Mouse (Mus musculus): Measurements from ENCODE around the gene Rad54l. TPM values are rescaled to one million over a fixed set of nuclear protein-coding genes. Genes with fewer than 3 reads are reported as not detected.

The Rad54l gene
- total and polyA plus RNA-seq, 2 experiments from 2014 or later, result 3.8 to 7.7 TPM

DNA sequence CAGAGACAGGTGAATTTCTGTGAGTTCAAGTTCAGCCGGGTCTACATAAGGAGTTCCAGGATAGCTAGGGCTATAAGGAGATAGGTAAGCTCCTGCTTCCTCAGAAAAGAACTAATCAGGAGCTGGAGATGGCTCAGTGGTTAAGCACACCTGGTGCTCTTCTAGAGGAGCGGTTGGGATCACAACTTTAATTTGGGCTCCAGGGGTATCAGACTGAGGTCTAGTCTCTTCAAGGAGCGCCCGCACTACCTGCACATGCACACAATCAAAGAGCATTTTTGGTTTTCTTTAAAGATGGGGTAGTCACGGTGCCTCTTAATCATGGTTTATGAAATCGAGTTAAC, 26.3 kb upstream of the Rad54l start:
- H3K4me2 ChIP-seq (ENCODE audit: low read depth, low read length), result peak overlapping the region; percentile 72
- peak overlapping the region; percentile 76 for H3K4me3 ChIP-seq (ENCODE audit: low read depth, low read length)
- peaks cover 10% of the 10 kb centered on the region; the same call in 1 of the 2 replicates for H3K4me1 ChIP-seq (ENCODE audit: control insufficient read depth, insufficient read depth)
- peak; percentile 23 for DNase-seq (ENCODE audit: low spot score)
- H3K9me3 ChIP-seq (replicated peaks; ENCODE audit: control insufficient read depth, low read length), result no peaks in the 10 kb centered on the region
- peaks cover 31% of the 10 kb centered on the region for H3K36me3 ChIP-seq (replicated peaks; ENCODE audit: control insufficient read depth, insufficient read depth, low read length)
- no peak for TF ChIP-seq EP300 (IDR thresholded peaks at IDR 0.05; ENCODE audit: low read depth)
- TF ChIP-seq CTCF (IDR thresholded peaks at IDR 0.05; ENCODE audit: low read depth), result no peak
- peak overlapping the region; percentile 94 for H3K9ac ChIP-seq (replicated peaks; ENCODE audit: low read depth, low read length)
- peak overlapping the region; percentile 93 for H3K27ac ChIP-seq (ENCODE audit: low read depth)
- H3K27me3 ChIP-seq (ENCODE audit: control insufficient read depth, insufficient read depth, low read length), result no peaks in the 10 kb centered on the region
- ATAC-seq (ENCODE audit: insufficient read depth, low read depth), result no peak; the same call in 1 of the 2 replicates
- 18% methylated on average over 6 of the region's 6 CpGs for WGBS

DNA sequence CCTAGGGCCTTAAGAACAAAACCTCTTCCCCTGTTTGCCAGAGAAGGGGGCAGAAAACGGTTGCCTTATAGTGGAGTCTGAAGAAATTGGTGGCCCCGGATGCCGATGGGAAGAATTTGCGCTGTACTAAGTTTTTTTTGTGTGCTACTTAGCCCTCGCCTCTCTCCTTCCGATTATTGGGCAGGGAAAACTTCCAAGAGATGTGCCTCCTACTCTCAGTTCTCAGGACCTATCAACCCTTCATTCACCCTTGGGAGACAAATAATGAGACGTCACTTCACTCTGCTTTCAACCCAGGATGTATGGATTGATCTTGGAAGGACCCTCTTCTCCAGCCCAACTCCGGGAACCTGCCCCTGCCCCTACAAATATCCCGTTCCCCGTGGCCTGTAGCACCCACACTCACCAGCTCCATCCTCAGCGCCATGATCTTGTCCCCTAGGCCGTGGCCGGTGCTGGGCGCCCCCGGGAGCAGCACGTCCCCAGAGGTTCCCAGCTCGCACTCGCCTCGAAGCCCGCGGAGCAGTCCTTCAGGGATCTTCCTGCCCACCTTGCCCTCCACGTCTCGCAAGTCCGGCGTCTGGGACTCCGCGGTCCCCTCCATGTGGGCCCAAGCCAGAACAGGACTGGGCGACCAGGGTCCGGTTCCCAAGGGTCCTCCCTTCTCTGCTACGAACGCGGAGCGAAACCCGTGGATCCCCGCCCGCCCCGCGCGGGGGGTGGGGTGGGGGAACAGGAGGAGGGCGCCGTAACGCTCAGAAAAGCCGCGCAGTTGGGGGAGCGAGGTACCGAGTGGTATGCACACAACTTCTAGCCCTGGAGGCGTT, 20.6 kb upstream of the Rad54l start:
- H3K4me2 ChIP-seq (ENCODE audit: low read depth, low read length), result peak overlapping the region; percentile 96
- peak; percentile 53 for ATAC-seq (ENCODE audit: insufficient read depth, low read depth)

DNA sequence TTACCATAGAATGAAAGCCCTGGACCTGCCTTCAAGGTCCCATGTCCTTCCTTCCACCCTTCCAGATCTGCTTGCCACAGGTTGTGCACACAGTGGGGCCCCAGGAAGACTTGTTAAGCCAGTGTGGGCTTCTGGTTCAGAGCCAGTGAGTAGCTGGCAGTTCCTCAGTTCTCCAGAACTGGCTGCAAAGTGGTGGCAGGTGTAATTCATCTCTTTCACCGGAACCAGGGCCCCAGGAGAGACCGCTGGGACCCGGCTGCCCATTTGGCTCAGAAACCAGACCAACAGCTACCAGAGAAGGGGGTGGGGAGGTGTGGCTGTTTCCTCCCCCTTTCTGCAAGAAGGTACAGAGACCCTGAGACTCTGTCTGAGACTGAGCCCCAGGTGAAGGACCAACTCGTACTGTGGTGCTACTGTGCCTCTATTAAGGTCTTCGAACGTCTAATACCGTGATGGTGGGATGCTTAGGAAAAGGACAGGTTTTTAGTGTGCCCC, 19.9 kb upstream of the Rad54l start:
- DNase-seq (ENCODE audit: low spot score), result no peak
- H3K36me3 ChIP-seq (replicated peaks; ENCODE audit: control insufficient read depth, insufficient read depth, low read length), result no peaks in the 10 kb centered on the region
- H3K27ac ChIP-seq (ENCODE audit: low read depth), result no peak overlapping the region
- TF ChIP-seq EP300 (IDR thresholded peaks at IDR 0.05; ENCODE audit: low read depth) (no peak), CTCF (IDR thresholded peaks at IDR 0.05; ENCODE audit: low read depth) (no peak)
- H3K4me2 ChIP-seq (ENCODE audit: low read depth, low read length), result peak overlapping the region; percentile 96
- peak overlapping the region; percentile 70; the same call in 1 of the 2 replicates for H3K9ac ChIP-seq (replicated peaks; ENCODE audit: low read depth, low read length)
- 0 out of 2 replicates have a peak, but pooled peaks cover 2% of the 10 kb centered on the region for H3K27me3 ChIP-seq (ENCODE audit: control insufficient read depth, insufficient read depth, low read length)
- WGBS, result 15% methylated on average over 7 of the region's 7 CpGs
- peaks cover 18% of the 10 kb centered on the region; the same call in 1 of the 2 replicates for H3K4me1 ChIP-seq (ENCODE audit: control insufficient read depth, insufficient read depth)
- H3K9me3 ChIP-seq (replicated peaks; ENCODE audit: control insufficient read depth, low read length), result no peaks in the 10 kb centered on the region
- peak overlapping the region; percentile 79 for H3K4me3 ChIP-seq (ENCODE audit: low read depth, low read length)
- ATAC-seq (ENCODE audit: insufficient read depth, low read depth), result no peak

More for the DNA sequence above, 20.6 kb upstream of the Rad54l start:
- H3K27me3 ChIP-seq (ENCODE audit: control insufficient read depth, insufficient read depth, low read length), result 0 out of 2 replicates have a peak, but pooled peaks cover 2% of the 10 kb centered on the region
- DNase-seq (ENCODE audit: low spot score), result peak; percentile 14
- H3K27ac ChIP-seq (ENCODE audit: low read depth), result no peak overlapping the region
- WGBS, result under 1% methylated on average over 47 of the region's 47 CpGs
- H3K9ac ChIP-seq (replicated peaks; ENCODE audit: low read depth, low read length), result peak overlapping the region; percentile 70
- H3K4me1 ChIP-seq (ENCODE audit: control insufficient read depth, insufficient read depth), result peaks cover 18% of the 10 kb centered on the region; the same call in 1 of the 2 replicates
- TF ChIP-seq CTCF (IDR thresholded peaks at IDR 0.05; ENCODE audit: low read depth), result no peak
- no peak for TF ChIP-seq EP300 (IDR thresholded peaks at IDR 0.05; ENCODE audit: low read depth)
- H3K9me3 ChIP-seq (replicated peaks; ENCODE audit: control insufficient read depth, low read length), result no peaks in the 10 kb centered on the region
- H3K36me3 ChIP-seq (replicated peaks; ENCODE audit: control insufficient read depth, insufficient read depth, low read length), result no peaks in the 10 kb centered on the region
- H3K4me3 ChIP-seq (ENCODE audit: low read depth, low read length), result peak overlapping the region; percentile 79

DNA sequence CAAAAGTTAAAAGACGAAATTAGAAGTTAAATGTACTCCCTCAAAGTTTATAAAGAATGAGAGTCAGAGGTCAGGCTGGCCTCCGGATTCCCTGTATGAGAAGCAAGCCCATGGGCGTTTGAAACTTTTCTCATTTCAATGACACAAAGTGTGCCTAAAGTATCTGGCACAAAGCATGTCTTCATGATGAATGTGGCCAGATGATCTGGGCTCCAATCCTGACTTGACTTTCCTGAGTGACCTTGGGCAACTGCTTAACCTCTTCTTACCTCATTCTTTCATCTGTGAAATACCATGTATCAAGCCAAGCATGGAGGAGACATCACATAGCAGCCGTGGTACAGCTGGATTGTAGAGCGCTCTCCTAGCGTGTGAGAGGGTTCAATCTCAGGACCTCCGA, 18.8 kb upstream of the Rad54l start:
- no peak overlapping the region for H3K9ac ChIP-seq (replicated peaks; ENCODE audit: low read depth, low read length)
- no peak for DNase-seq (ENCODE audit: low spot score)
- no peak for ATAC-seq (ENCODE audit: insufficient read depth, low read depth)
- no peaks in the 10 kb centered on the region for H3K9me3 ChIP-seq (replicated peaks; ENCODE audit: control insufficient read depth, low read length)
- 85% methylated on average over 7 of the region's 7 CpGs for WGBS
- H3K4me2 ChIP-seq (ENCODE audit: low read depth, low read length), result no peak overlapping the region
- peaks cover 18% of the 10 kb centered on the region; the same call in 1 of the 2 replicates for H3K4me1 ChIP-seq (ENCODE audit: control insufficient read depth, insufficient read depth)
- H3K36me3 ChIP-seq (replicated peaks; ENCODE audit: control insufficient read depth, insufficient read depth, low read length), result no peaks in the 10 kb centered on the region
- TF ChIP-seq EP300 (IDR thresholded peaks at IDR 0.05; ENCODE audit: low read depth) (no peak), CTCF (IDR thresholded peaks at IDR 0.05; ENCODE audit: low read depth) (no peak)
- H3K27me3 ChIP-seq (ENCODE audit: control insufficient read depth, insufficient read depth, low read length), result 0 out of 2 replicates have a peak, but pooled peaks cover 2% of the 10 kb centered on the region
- no peak overlapping the region for H3K27ac ChIP-seq (ENCODE audit: low read depth)
- H3K4me3 ChIP-seq (ENCODE audit: low read depth, low read length), result no peak overlapping the region

DNA sequence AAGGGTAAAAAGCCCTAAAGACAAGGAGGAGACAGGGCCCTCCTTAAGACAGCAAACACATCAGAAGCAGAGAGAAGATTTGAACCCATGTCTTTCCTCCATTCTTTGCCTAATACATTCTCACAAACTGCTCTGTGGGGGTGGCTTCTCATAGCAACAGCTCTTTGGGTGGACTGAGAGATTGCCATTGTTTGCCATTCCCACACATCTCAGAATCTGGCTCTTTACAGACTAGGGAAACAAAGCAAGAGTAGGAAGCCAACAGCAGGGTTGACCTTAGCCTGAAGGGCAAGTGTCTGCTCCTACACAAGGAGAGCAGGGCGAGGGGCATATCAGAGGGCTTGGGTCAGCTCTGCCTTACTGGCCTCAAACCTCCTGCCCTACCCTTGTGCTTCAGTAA, 18.2 kb upstream of the Rad54l start:
- TF ChIP-seq CTCF (IDR thresholded peaks at IDR 0.05; ENCODE audit: low read depth) (no peak), EP300 (IDR thresholded peaks at IDR 0.05; ENCODE audit: low read depth) (no peak)
- no peak overlapping the region for H3K4me3 ChIP-seq (ENCODE audit: low read depth, low read length)
- ATAC-seq (ENCODE audit: insufficient read depth, low read depth) (no peak), DNase-seq (ENCODE audit: low spot score) (no peak)
- no peaks in the 10 kb centered on the region for H3K36me3 ChIP-seq (replicated peaks; ENCODE audit: control insufficient read depth, insufficient read depth, low read length)
- H3K27ac ChIP-seq (ENCODE audit: low read depth), result no peak overlapping the region
- no peak overlapping the region for H3K4me2 ChIP-seq (ENCODE audit: low read depth, low read length)
- H3K9me3 ChIP-seq (replicated peaks; ENCODE audit: control insufficient read depth, low read length), result no peaks in the 10 kb centered on the region
- 82% methylated on average over 1 of the region's 1 CpGs for WGBS
- H3K27me3 ChIP-seq (ENCODE audit: control insufficient read depth, insufficient read depth, low read length), result 0 out of 2 replicates have a peak, but pooled peaks cover 2% of the 10 kb centered on the region
- H3K9ac ChIP-seq (replicated peaks; ENCODE audit: low read depth, low read length), result no peak overlapping the region
- H3K4me1 ChIP-seq (ENCODE audit: control insufficient read depth, insufficient read depth), result peaks cover 18% of the 10 kb centered on the region; the same call in 1 of the 2 replicates
